Mouse (Mus musculus): ENCODE measurements around the gene Tspyl4. TPM values are rescaled to one million over a fixed set of nuclear protein-coding genes. Genes with fewer than 3 reads are reported as not detected.
A peak's percentile ranks its signal among the peaks of the same experiment; 100 is the strongest.

Gene Tspyl4
- polyA plus RNA-seq, 1 experiment from 2014 or later, result 9.3 TPM

GRCm38 (mm10) chr10:34297980-34298753 lies 925 bp downstream of the Tspyl4 start:
- Histone ChIP-seq H3K9ac (ENCODE audit: low read depth, low read length) (peak overlapping the region; percentile 31; the same call in 1 of the 2 replicates), H3K4me2 (replicated peaks; ENCODE audit: low read depth) (peak overlapping the region; percentile 87), H3K36me3 (ENCODE audit: control insufficient read depth, insufficient read depth) (no peaks in the 10 kb centered on the region), H3K4me3 (ENCODE audit: low read depth, low read length) (peak overlapping the region; percentile 62), H3K4me1 (replicated peaks; ENCODE audit: control insufficient read depth, insufficient read depth, low read length) (no peaks in the 10 kb centered on the region), H3K27me3 (replicated peaks; ENCODE audit: control insufficient read depth, insufficient read depth, low read length) (no peaks in the 10 kb centered on the region), H3K27ac (ENCODE audit: low read depth, low read length) (peak overlapping the region; percentile 42; the same call in 1 of the 2 replicates), H3K9me3 (ENCODE audit: control insufficient read depth) (no peaks in the 10 kb centered on the region)
- 51% methylated on average over 25 of the region's 25 CpGs for WGBS
- TF ChIP-seq CTCF (IDR thresholded peaks at IDR 0.05; ENCODE audit: low read depth), result no peak
- ATAC-seq, result no peak

GRCm38 (mm10) chr10:34300368-34300767 lies 3.1 kb downstream of the Tspyl4 start:
- no peak overlapping the region; the same call in 1 of the 2 replicates for H3K4me2 ChIP-seq (replicated peaks; ENCODE audit: low read depth)

GRCm38 (mm10) chr10:34307070-34307469 lies 9.8 kb downstream of the Tspyl4 start:
- Histone ChIP-seq H3K36me3 (ENCODE audit: control insufficient read depth, insufficient read depth) (no peaks in the 10 kb centered on the region), H3K27ac (ENCODE audit: low read depth, low read length) (no peak overlapping the region), H3K4me2 (replicated peaks; ENCODE audit: low read depth) (no peak overlapping the region), H3K4me3 (ENCODE audit: low read depth, low read length) (no peak overlapping the region), H3K27me3 (replicated peaks; ENCODE audit: control insufficient read depth, insufficient read depth, low read length) (no peaks in the 10 kb centered on the region), H3K4me1 (replicated peaks; ENCODE audit: control insufficient read depth, insufficient read depth, low read length) (no peaks in the 10 kb centered on the region), H3K9me3 (ENCODE audit: control insufficient read depth) (no peaks in the 10 kb centered on the region), H3K9ac (ENCODE audit: low read depth, low read length) (no peak overlapping the region)
- no peak for TF ChIP-seq CTCF (IDR thresholded peaks at IDR 0.05; ENCODE audit: low read depth)
- no peak for ATAC-seq

More at GRCm38 (mm10) chr10:34300368-34300767, 3.1 kb downstream of the Tspyl4 start:
- H3K9ac ChIP-seq (ENCODE audit: low read depth, low read length), result no peak overlapping the region
- WGBS, result 47% methylated on average over 5 of the region's 5 CpGs
- ATAC-seq, result no peak
- H3K4me3 ChIP-seq (ENCODE audit: low read depth, low read length), result no peak overlapping the region
- H3K36me3 ChIP-seq (ENCODE audit: control insufficient read depth, insufficient read depth), result no peaks in the 10 kb centered on the region
- no peak overlapping the region for H3K27ac ChIP-seq (ENCODE audit: low read depth, low read length)
- TF ChIP-seq CTCF (IDR thresholded peaks at IDR 0.05; ENCODE audit: low read depth), result no peak
- H3K9me3 ChIP-seq (ENCODE audit: control insufficient read depth), result no peaks in the 10 kb centered on the region
- H3K4me1 ChIP-seq (replicated peaks; ENCODE audit: control insufficient read depth, insufficient read depth, low read length), result no peaks in the 10 kb centered on the region
- H3K27me3 ChIP-seq (replicated peaks; ENCODE audit: control insufficient read depth, insufficient read depth, low read length), result no peaks in the 10 kb centered on the region

- Histone ChIP-seq H3K4me3 (ENCODE audit: low read depth, low read length) (no peak overlapping the region), H3K27me3 (replicated peaks; ENCODE audit: control insufficient read depth, insufficient read depth, low read length) (no peaks in the 10 kb centered on the region), H3K27ac (ENCODE audit: low read depth, low read length) (no peak overlapping the region), H3K4me2 (replicated peaks; ENCODE audit: low read depth) (no peak overlapping the region), H3K4me1 (replicated peaks; ENCODE audit: control insufficient read depth, insufficient read depth, low read length) (no peaks in the 10 kb centered on the region), H3K9ac (ENCODE audit: low read depth, low read length) (no peak overlapping the region), H3K9me3 (ENCODE audit: control insufficient read depth) (no peaks in the 10 kb centered on the region), H3K36me3 (ENCODE audit: control insufficient read depth, insufficient read depth) (no peaks in the 10 kb centered on the region)
- ATAC-seq, result no peak
- 90% methylated on average over 9 of the region's 9 CpGs for WGBS
- TF ChIP-seq CTCF (IDR thresholded peaks at IDR 0.05; ENCODE audit: low read depth), result no peak
Measured at GRCm38 (mm10) chr10:34309915-34310685, 12.9 kb downstream of the Tspyl4 start.

GRCm38 (mm10) chr10:34312536-34312935 lies 15.3 kb downstream of the Tspyl4 start:
- no peaks in the 10 kb centered on the region for H3K4me1 ChIP-seq (replicated peaks; ENCODE audit: control insufficient read depth, insufficient read depth, low read length)
- H3K9me3 ChIP-seq (ENCODE audit: control insufficient read depth), result no peaks in the 10 kb centered on the region
- no peak overlapping the region for H3K9ac ChIP-seq (ENCODE audit: low read depth, low read length)
- no peak for ATAC-seq
- no peaks in the 10 kb centered on the region for H3K36me3 ChIP-seq (ENCODE audit: control insufficient read depth, insufficient read depth)
- 0 out of 2 replicates have a peak, but pooled peaks have one; percentile 3 for TF ChIP-seq CTCF (IDR thresholded peaks at IDR 0.05; ENCODE audit: low read depth)
- H3K4me2 ChIP-seq (replicated peaks; ENCODE audit: low read depth), result no peak overlapping the region
- H3K27ac ChIP-seq (ENCODE audit: low read depth, low read length), result no peak overlapping the region
- 75% methylated on average over 3 of the region's 3 CpGs for WGBS
- H3K4me3 ChIP-seq (ENCODE audit: low read depth, low read length), result no peak overlapping the region
- H3K27me3 ChIP-seq (replicated peaks; ENCODE audit: control insufficient read depth, insufficient read depth, low read length), result no peaks in the 10 kb centered on the region

- Histone ChIP-seq H3K9me3 (ENCODE audit: control insufficient read depth) (no peaks in the 10 kb centered on the region), H3K27me3 (replicated peaks; ENCODE audit: control insufficient read depth, insufficient read depth, low read length) (no peaks in the 10 kb centered on the region), H3K4me1 (replicated peaks; ENCODE audit: control insufficient read depth, insufficient read depth, low read length) (no peaks in the 10 kb centered on the region), H3K4me3 (ENCODE audit: low read depth, low read length) (no peak overlapping the region), H3K36me3 (ENCODE audit: control insufficient read depth, insufficient read depth) (peaks cover 5% of the 10 kb centered on the region; the same call in 1 of the 2 replicates), H3K9ac (ENCODE audit: low read depth, low read length) (no peak overlapping the region), H3K27ac (ENCODE audit: low read depth, low read length) (no peak overlapping the region), H3K4me2 (replicated peaks; ENCODE audit: low read depth) (no peak overlapping the region)
- 0 out of 2 replicates have a peak, but pooled peaks have one; percentile 38 for ATAC-seq
- WGBS, result 6% methylated on average over 3 of the region's 3 CpGs
- no peak for TF ChIP-seq CTCF (IDR thresholded peaks at IDR 0.05; ENCODE audit: low read depth)
Measured at GRCm38 (mm10) chr10:34316571-34317216, 19.5 kb downstream of the Tspyl4 start.

All from intestine, postnatal 0 days (tissue).